Mouse (Mus musculus) small intestine, adult 2 months (tissue): ENCODE data around the gene Stox1.

Experiments used
- CTCF ChIP-seq: fragments of 200-500 bp; IDR thresholded peaks from 2 replicates; pipeline ENCODE4 v1.5.1; 2012; ENCODE audit warnings: low read depth, mild to moderate bottlenecking, control low read depth, inconsistent platforms, low read length, moderate library complexity, mixed read lengths; ENCODE audit not compliant: insufficient replicate concordance, insufficient read length; ENCODE audit errors: extremely low read depth
- POLR2A ChIP-seq: fragments of 200-500 bp; IDR thresholded peaks from 2 replicates; pipeline ENCODE4 v1.6.1; 2012; ENCODE audit warnings: low read depth, mild to moderate bottlenecking, control low read depth, inconsistent platforms, low read length, moderate library complexity

DNA sequence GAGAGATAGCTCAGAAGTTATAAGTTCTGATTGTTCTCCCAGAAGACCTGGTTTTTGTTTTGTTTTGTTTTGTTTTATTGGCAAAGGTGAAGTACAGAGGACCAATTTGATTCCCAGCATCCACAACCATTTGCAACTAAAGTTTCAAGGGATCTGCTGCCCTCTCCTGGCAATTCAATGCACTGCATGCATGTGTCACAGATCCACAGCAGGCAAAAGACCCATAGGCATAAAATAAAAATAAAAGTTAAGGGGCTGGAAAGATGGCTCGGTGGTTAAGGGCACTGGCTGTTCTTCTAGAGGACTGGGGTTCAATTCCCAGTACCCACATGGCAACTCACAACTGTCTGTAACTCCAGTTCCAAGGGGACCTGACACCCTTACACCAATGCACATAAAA is 46.1 kb downstream of the Stox1 start:
- no peak for TF ChIP-seq POLR2A
- no peak for TF ChIP-seq CTCF
